Mouse (Mus musculus): ENCODE results near the gene Ano6.

Gene Ano6

GRCm38 (mm10) chr15:95767825-95768224, 22.8 kb upstream of the Ano6 start:
- DNase-seq (ENCODE audit: extremely low read depth, low read depth, low spot score) = no peak

- DNase-seq (ENCODE audit: extremely low read depth, low read depth, low spot score) = no peak
Measured at GRCm38 (mm10) chr15:95768703-95769102, 21.9 kb upstream of the Ano6 start.

- DNase-seq (ENCODE audit: extremely low read depth, low read depth, low spot score) = no peak
Measured at GRCm38 (mm10) chr15:95769576-95769975, 21.1 kb upstream of the Ano6 start.

- no peak for DNase-seq (ENCODE audit: extremely low read depth, low read depth, low spot score)
Measured at GRCm38 (mm10) chr15:95770307-95770706, 20.3 kb upstream of the Ano6 start.

GRCm38 (mm10) chr15:95772374-95772773, 18.3 kb upstream of the Ano6 start:
- DNase-seq (ENCODE audit: extremely low read depth, low read depth, low spot score) = no peak

GRCm38 (mm10) chr15:95772861-95773836, 17.5 kb upstream of the Ano6 start:
- no peak for DNase-seq (ENCODE audit: extremely low read depth, low read depth, low spot score)

- no peak for DNase-seq (ENCODE audit: extremely low read depth, low read depth, low spot score)
Measured at GRCm38 (mm10) chr15:95774197-95774596, 16.4 kb upstream of the Ano6 start.

- no peak for DNase-seq (ENCODE audit: extremely low read depth, low read depth, low spot score)
Measured at GRCm38 (mm10) chr15:95774674-95775414, 15.8 kb upstream of the Ano6 start.

- DNase-seq (ENCODE audit: extremely low read depth, low read depth, low spot score) = no peak
Measured at GRCm38 (mm10) chr15:95777743-95778142, 12.9 kb upstream of the Ano6 start.

GRCm38 (mm10) chr15:95778710-95779109, 11.9 kb upstream of the Ano6 start:
- no peak for DNase-seq (ENCODE audit: extremely low read depth, low read depth, low spot score)

GRCm38 (mm10) chr15:95786624-95787023, 4.0 kb upstream of the Ano6 start:
- no peak for DNase-seq (ENCODE audit: extremely low read depth, low read depth, low spot score)

GRCm38 (mm10) chr15:95787578-95787977, 3.1 kb upstream of the Ano6 start:
- DNase-seq (ENCODE audit: extremely low read depth, low read depth, low spot score) = no peak

- no peak for DNase-seq (ENCODE audit: extremely low read depth, low read depth, low spot score)
Measured at GRCm38 (mm10) chr15:95789562-95790528, 798 bp upstream of the Ano6 start.

- no peak for DNase-seq (ENCODE audit: extremely low read depth, low read depth, low spot score)
Measured at GRCm38 (mm10) chr15:95791141-95791791, 623 bp downstream of the Ano6 start.

GRCm38 (mm10) chr15:95791855-95792254, 1.2 kb downstream of the Ano6 start:
- DNase-seq (ENCODE audit: extremely low read depth, low read depth, low spot score) = no peak

GRCm38 (mm10) chr15:95792261-95793260, 1.9 kb downstream of the Ano6 start:
- DNase-seq (ENCODE audit: extremely low read depth, low read depth, low spot score) = no peak

- no peak for DNase-seq (ENCODE audit: extremely low read depth, low read depth, low spot score)
Measured at GRCm38 (mm10) chr15:95793748-95794491, 3.3 kb downstream of the Ano6 start.
